Mouse (Mus musculus) T-helper 2 cell (primary cell): ENCODE results near the gene Abcb4.
"Not testable (repeated sequence)": the region's sequence is repeated elsewhere in the genome, so short reads cannot be mapped to it uniquely, and the experiment has no call there.

Experiments used
- in situ Hi-C: fragments of 300-600 bp; cut with MboI, MseI; formaldehyde crosslinking; loops from one replicate; pipeline ENCODE4 v1.15.1; 2025; ENCODE audit warnings: high pct_unique_total_duplicates

Abcb4 gene

DNA sequence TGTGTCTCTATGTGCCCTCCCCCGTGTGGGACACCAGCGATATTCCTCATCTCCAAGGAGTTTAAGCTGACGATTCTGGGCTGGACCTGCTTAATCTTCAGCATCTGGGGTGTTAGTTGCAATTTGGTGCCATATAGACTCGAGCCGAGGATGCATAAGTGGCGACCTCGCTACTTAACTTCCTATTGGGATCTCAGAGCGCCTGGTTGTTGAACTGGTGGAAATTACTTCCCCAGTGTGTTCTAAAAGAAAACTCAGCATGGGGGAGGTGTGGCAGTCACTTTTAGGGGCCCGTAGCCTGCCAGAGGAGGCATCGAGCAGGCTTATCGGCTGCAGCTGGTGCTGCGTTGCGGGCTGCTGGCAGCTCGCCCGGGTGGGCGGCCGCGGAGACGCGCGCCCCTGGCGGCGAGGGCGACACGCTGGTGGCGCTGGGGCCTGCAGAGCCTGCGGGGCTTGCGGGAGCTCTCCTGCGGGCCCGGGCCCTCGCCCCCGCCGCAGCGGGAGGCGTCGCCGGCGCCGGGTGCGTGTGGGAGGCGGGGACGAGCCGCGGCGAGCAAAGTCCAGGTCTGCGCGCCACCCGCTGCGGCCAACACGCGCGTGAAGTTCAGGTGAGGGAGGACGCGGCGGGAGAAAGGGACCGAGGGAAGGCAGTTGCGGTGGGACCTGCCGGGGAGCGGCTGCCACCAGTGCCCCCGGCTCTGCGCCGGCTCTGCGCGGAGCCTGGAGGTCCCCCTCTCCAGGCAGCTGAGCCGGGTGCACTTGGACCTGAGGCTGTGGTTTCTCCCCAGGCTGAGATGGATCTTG lies at the start of gene Abcb4:
Gene Abcb4 (plus strand): TSS at position 418 of the 804 bp plus-strand sequence.
- in situ Hi-C loops: no loop called here

DNA sequence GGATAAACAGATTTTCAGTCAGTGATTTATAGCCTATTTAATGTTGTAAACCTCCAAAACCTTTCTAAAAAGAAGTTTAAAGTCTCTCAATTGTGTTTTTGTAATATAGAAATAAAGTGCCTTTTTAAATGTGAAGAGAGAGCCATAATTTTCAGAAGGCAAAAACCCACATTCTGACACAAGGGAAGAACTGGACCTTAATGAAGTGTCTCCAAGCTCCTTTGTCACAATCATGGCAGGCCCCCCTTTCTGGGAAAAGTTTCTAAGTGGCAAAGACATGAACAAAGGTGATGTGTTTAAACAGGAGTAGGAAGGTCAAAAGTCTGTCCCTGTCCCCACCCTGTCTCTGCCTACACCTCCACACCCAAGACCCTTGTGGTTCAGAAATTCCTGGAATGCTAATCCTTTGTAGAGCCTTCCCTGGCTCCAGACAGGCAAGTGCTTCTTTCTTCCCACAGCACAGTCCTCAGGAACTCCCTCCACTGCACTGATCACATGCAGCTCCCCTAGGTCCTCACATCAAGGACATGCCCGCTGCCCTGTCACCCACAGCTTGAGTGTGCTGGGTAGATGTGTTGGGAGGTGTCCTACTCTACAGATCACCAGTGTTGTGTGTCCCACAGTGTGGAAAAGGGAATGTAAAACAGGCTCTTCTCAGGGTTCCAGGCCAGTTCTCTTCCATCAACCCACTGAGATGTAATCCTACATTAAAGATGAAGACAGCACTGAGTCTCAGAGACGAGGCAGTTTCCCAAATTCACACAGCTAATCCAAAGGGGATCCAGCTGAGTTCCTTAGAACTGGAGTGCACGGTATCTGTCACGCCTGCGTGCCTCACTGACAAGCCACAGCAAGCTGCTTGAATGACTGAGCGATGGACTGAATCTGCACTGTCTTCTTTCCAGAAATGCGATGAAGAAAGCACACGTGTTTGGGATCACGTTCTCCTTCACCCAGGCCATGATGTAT lies 44.6 kb upstream of the Abcb4 start:
- in situ Hi-C loops: not testable (repeated sequence)

DNA sequence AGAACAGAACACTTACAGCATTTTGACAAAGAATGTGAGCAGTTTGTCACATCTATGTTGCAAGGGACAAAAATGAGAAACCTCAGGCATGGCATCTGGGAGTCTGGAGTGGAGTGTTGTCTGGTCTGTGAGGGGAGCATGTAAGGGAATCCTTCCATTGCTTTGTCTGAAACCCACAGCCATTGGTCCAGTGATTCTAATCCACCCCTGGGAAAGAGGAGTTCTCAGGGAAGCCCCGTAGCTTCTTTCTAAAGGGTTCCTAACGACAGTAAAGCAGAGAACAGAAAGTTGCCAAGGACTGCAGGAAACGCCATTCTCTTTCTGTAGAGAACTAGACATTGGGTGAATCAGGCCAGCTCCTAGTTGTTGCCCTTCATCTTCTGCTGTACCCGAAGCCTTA lies 42.7 kb upstream of the Abcb4 start:
- in situ Hi-C loops: no loop called here

DNA sequence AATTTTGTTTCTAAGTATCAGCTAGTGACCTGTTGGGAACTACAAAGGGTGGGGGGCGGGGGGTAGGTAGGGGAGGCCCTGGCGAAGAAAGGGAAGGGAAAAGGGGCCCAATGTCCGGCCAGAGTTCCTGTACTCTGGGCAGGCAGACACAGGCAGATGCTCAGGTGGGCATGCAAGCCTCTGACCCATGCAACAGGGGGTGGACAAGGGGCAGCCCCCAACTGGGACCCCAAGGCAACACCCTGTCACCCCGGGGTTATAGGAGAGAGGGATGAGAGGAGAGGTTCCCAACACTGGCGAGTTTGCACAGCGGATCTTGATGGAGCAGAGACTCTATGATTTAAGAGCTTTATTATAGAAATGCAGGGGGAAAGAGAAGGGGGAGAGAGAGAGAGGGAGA lies 36.3 kb upstream of the Abcb4 start:
- in situ Hi-C loops: no loop called here

DNA sequence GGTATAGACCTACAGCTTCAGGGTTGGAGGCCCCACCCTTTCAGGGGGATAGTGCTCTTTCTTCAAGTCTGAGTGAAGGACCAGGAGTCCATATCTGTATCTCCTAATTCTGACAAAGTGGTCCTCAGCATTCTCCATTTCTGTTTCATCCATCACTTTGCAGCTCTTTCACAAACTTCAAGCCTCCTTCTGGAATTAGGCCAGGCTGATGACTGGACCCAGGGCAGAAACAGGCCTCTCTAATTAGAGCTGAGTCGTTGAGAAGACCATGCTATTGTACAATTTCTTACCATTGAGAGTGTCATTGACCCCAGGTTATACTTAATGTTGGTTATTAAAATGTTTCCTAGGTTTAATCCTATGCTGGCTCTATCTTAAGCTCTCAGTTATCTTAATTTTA lies 31.7 kb upstream of the Abcb4 start:
- in situ Hi-C loops: no loop called here

DNA sequence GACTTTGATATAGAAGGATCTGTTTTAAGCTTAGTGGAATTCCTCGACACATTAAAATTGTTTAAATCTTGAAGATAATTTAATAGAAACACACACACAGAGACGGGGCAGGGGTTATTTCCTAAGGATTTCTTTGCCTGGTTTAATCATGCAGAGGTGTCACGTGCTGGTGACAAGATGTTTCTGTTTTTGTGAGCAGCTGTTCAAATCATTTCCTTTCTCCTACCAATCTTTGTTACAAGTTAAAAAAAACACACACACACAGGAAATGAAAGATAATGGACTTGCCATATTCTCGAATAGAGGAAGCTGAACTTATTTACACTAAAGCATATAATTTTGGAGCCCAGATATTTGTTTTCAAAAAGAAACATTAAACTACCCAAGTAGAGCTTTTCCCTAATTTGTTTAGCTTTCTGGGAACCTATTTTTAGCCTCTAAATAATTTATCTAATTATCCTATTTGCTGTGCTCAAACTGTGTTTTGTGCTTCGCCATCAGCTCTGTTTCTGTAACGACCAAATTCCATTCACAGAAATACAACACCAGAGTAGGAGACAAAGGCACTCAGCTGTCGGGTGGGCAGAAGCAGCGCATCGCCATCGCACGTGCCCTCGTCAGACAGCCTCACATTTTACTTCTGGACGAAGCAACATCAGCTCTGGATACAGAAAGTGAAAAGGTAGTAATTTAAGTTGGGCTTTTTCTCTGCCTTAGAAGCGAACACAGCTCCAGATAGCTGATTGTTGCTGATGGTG lies 29.8 kb upstream of the Abcb4 start:
- in situ Hi-C loops: no loop called here

DNA sequence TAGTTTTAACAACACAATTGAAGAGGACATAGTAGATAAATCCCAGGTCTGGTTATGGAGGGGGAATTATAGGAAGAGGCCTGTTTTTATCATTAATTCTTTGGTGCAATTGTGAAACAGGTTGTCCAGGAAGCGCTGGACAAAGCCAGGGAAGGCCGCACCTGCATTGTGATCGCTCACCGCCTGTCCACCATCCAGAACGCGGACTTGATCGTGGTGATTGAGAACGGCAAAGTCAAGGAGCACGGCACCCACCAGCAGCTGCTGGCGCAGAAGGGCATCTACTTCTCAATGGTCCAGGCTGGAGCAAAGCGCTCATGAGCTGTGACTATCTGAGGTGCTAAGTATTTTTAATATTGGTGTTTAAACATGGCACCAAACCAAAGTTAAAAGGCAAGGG lies 27.9 kb upstream of the Abcb4 start:
- in situ Hi-C loops: not testable (repeated sequence)

DNA sequence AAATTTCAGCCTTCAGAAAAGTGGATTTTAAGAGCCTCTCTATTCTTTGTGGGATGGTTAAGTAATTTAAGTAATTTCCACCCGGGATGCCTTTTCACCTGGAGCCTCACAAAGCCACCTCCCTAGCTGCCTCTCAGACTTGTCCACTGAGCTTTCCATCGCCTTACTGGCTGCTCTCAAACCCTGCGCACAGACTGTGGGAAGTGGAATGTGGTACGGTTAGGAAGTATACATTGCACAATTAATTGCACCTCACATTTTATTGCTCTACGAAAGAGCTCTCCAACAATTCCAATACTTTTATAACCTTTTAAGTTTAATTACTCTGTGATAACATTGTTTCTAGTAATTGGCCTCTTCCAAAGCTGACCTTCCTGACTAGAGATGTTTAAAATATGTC lies 27.2 kb upstream of the Abcb4 start:
- in situ Hi-C loops: no loop called here

DNA sequence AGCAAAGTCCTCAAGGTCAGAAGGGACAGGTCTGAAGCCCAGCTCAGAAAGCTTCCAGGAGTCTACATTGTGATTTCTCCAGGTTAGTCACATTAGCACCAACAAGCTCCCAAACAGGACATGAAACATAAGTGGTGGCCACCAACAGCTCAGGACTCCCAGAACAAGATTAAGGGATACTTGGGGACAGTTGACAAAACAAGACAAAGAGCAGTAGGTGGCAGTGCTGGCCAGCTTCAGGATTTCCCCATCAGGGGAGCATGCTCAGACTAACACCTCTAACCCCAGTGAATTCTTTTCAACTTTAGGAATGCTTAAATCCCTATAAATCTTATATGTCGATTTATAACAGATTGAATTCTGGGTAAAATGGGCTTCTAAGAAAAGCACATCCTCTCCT lies 25.5 kb upstream of the Abcb4 start:
- in situ Hi-C loops: no loop called here

DNA sequence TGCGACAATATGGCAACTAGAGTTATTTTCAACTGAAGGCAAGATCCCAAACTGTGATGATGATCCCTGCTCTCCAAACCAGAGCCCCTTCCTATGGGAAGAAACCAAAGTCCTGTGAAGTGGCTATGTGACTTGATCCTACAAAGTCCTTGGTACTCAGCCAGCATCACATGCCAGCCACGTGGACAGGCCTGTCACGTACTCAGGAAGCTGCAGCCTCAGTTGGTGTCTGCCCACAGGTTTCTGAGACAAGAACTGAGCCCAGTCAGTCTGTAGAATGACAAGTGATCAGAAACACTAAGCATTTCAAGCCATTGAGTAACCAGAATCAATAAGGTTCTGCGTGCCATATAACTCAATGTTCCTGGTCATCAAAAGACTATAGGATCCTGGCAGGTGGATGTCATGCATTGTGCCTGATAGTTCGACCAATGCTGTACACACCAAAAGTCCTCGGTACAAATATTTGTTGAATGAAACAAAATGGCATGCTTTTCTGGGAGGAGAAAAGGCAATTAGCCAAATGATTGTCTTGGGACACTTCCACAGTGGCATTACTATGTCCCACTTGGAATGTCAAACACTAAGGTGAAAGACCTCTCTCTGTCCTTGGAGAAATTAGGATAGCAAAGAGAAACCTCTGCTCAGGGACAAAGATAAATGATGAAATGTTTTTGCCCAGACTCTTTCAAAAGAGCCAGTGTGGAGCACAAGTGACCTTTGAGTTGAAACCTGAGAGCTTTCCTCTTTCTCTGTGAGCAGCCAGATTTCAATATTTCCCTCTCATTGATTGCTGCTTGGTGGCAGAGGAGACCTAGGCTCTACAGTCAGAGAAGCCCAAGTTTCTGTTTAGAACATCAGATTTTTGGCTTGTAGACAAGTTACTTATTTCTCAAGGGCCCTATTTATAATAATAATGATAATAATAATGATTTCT lies 20.3 kb upstream of the Abcb4 start:
- in situ Hi-C loops: no loop called here

DNA sequence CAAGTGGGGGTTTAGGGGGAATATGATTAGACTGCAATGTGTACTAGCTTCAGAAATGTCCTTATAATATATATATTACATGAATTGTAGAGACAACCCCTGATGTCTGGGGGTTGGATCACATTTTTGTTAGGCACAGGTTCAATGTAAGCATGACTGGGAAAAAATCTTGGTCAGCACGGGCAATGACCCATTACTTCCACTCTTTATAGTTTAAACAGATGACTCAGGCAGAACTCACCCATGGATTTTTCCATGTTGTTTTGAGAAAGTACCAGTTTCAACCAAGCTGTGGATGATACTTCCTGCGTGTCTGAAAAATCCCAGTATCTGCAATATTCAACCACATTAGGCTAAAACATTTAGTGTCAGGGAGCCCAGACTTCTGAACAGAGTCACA lies 16.4 kb upstream of the Abcb4 start:
- in situ Hi-C loops: no loop called here

DNA sequence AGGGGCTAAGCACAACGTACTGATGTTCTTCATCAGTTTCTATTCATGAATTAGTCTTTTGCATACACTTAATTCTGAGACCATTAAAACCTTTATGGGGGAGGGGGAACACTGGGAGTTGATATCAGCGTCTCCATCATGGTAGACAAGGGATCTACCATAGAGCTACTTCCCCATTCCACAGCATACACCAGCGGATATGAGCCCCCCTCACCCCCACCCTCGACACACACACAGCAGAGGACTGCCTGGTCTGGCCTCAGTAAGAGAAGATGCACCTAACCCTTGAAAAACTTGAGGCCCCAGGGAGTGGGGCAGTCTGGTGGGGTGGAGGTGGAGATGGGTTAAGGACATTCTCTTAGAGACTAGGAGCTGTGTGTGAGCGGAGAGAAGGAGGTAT lies 15.7 kb upstream of the Abcb4 start:
- in situ Hi-C loops: no loop called here

DNA sequence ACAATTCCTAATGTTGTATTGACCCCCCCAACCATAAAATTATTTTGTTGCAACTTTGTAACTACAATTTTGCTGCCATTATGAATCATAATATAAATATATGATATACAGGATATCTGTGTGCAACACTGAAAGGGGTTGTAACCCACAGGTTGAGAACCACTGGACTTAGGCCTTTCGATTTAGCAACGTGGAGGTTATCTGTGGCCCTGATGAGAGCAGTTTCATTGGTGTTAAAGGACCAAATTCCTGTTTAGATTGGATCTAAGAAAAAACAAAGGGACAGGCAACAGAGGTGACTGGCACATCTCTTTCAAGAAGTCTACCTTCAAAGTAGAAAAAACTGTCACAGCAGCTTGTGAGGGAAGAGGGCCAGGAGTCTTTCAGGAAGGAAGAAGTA lies 7.7 kb upstream of the Abcb4 start:
- in situ Hi-C loops: no loop called here

DNA sequence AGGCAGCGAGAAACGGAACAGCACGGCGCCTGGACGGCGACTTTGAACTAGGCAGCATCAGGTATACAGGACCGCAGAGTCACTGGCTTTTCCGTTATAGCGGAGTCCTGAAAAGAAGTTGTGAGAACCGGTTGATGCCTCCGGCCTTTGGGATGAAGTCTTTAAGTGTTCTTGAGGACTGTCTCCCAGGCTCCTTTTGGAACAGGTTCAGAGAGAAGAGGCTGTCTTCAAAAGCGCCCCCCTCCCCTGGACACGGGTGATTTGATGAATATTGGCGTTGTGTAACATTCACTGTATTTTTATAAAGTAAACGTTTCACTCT lies 548 bp downstream of the Abcb4 start:
- in situ Hi-C loops: no loop called here

DNA sequence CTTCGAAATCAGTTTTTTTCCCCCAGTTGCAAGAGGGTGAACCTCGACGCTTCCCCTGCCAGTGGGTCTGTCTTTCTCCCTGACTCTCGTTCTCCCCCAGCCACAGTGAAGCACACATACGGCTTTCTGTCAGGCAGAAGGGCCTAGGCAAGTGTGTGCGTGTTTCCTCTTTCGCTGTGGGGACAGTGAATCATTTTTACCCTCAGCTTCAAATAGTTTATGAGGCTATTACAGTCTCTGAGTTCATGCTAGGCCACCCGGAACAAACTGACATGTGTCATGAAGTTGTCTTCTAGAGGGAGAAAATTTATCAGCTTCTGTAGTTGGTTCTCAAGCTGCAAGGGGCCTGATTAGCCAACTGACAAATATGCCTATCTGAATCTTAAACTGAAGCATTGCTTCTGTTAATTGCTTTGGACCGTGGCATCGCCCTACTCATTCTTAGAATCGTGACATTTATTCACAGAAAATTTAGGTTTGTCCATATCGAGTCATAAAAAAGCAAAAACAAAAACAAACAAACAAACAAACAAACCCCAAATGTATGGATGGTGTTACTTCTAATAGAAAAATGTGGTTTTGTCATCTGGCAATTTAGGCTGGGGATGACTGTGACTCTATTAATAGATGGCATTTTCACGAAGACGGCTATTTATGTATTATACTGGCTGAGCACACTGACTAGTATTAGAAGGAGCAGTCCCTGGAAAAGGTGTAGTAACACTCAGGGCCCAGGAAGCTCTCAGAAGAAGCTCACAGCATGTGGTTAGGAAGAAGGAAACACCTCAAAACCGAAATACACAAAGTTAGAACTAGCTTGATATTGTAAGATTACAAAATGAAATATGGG lies 1.3 kb downstream of the Abcb4 start:
- in situ Hi-C loops: no loop called here

DNA sequence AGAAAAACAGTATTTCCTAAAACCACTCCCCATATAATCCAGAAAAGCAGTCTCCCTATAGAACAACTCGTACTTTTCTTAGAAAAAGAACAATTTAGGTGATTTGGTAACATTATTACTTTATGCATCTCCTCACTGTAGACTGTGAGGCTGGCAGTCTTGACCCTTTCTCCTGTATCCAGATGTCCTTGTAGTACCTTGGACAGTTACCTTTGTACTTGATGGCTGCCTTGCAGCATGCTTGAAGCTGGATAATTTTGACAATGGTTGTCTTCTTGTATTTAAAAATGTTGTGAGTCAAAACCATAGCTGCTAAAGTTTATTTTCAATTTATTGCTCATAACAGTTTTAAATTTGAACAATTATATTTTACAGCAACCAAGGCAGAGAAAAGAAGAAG lies 2.7 kb downstream of the Abcb4 start:
- in situ Hi-C loops: no loop called here

DNA sequence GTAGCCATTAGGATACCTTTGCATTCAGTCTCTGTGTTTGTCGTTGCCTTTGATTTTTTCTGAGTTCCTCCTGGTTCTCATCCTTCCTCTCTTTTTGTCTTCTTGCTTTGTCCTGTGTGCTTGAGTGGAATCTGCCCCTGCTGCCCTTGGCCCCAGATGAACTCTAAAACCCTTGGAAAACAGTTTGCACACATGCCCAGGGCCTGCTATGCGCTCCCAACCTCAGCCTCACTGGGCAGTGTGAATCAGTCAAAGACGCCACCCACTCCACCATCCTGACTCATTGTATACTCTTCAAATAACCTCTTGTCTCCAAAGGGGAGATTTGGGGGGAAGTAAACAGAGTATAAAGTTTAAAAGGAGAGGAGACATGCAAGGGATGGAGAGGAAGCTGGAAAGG lies 4.7 kb downstream of the Abcb4 start:
- in situ Hi-C loops: no loop called here

DNA sequence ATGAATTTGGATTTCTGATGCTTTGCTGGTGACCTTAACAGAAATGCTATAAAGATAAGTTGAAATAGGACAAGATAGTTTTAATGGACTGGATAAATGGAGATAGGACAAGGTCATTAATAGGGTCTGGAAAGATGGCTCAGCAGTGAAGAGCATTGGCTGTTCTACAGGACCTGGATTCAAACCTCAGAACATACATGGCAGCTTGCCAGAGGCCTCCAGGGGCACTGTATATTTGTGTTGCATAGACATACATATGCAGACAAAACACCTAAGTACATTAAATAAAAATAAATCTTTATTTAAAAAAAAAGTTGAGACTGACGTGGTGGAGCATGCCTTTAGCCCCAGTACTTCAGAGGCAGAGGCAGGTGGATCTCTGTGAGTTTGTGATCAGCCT lies 7.5 kb downstream of the Abcb4 start:
- in situ Hi-C loops: loop anchor here (10.0 kb wide), 1 partner anchor 534 kb away; no protein-coding TSS in a partner anchor

DNA sequence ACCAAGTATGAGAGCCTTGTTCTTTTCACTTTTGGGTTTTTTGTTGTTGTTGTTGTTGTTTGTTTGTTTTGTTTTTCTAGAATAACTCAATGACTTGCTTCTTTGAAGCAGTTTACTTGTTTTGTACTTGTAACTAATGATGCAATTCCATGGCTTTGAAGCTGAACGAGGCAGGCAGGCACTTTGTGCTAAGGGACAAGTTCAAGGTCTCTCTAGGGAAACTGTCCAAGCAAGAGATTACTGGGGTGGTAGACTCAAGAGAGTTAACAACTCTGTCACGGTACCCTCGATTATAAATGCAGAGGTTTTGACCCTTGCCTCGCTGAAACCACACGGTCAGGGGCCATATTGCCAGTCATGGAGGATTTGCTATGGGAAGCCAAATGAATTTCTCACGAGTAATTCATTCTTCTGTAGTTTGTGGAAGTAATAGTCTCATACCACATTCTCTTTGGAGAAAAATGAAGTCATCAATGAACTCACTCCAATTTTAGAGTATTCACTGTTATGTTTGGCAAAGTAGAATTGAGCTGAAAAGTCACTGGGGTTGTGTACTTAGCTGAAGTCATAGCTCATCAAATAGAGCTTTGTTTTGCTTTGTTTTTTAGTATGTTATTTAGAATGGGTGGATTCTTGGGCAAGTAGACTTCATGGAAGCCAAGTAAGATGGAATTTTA lies 8.8 kb downstream of the Abcb4 start:
- in situ Hi-C loops: loop anchor here (10.0 kb wide), 1 partner anchor 533 kb away; no protein-coding TSS in a partner anchor
